Comparison of ENCODE assay signal across 9 mouse cellular contexts in genomic region chr6:5410697-5411391, GRCm38 (mm10). TPM values are rescaled to one million over a fixed set of nuclear protein-coding genes. Genes with fewer than 3 reads are reported as not detected.
A peak's percentile ranks its signal among the peaks of the same experiment; 100 is the strongest.
DNase-seq lines count a peak whose midpoint lies in the region; ATAC-seq and TF ChIP-seq lines count a peak whose summit lies in the region.
"Had no signal": no experiment of that assay in that cellular context is flagged by ENCODE, and none has a peak within 500 bp of the region (broad histone marks: within the 10 kb centered on the region; RNA-seq: fewer than 3 reads in every experiment).

No protein-coding gene starts in this region.

- no peak for TF ChIP-seq POLR2A in thymus, adult 2 months (IDR thresholded peaks at IDR 0.05; ENCODE audit: control insufficient read depth, extremely low read depth, insufficient read depth, low read length, poor library complexity)

- ATAC-seq in kidney, embryonic 15.5 days (replicated peaks; ENCODE audit: low FRiP score), result peak; percentile 93
- ATAC-seq in liver, embryonic 16.5 days (ENCODE audit: low read depth), result peak; percentile 76
- peak; percentile 41; the same call in 1 of the 2 replicates for ATAC-seq in neutrophil, adult 5-6 weeks (ENCODE audit: extremely low read depth, insufficient number of reproducible peaks, low FRiP score, poor library complexity, severe bottlenecking)

- H3K4me3 ChIP-seq in kidney, embryonic 15.5 days (replicated peaks), result no peak overlapping the region
- no peak overlapping the region for H3K4me3 ChIP-seq in liver, embryonic 16.5 days (ENCODE audit: low read depth, low read length)
- H3K4me3 ChIP-seq in thymus, adult 2 months (ENCODE audit: control insufficient read depth, insufficient read depth, low read length), result no peak overlapping the region
- H3K4me3 ChIP-seq: erythroblast, embryonic 14.5 days had no signal

- no peak for TF ChIP-seq CTCF in thymus, adult 2 months (IDR thresholded peaks at IDR 0.05; ENCODE audit: borderline replicate concordance, control insufficient read depth, extremely low read depth, insufficient read depth, low read length, poor library complexity)

- DNase-seq in 416B (ENCODE audit: low read depth), result peak; percentile 77
- peak; percentile 73 to 77 for DNase-seq in adrenal gland, adult 18-20 months (ENCODE audit: low spot score in 2 of 2)
- peak; percentile 36 for DNase-seq in embryo, embryonic 11.5 days (ENCODE audit: low read depth, low spot score)
- DNase-seq in heart, adult 8-10 months (ENCODE audit: low spot score), result peak; percentile 81
- DNase-seq in thymus, adult 2 months, result peak; percentile 65

- H3K9me3 ChIP-seq in kidney, embryonic 15.5 days (replicated peaks), result no peaks in the 10 kb centered on the region
- H3K9me3 ChIP-seq in liver, embryonic 16.5 days (replicated peaks; ENCODE audit: control insufficient read depth, low read length), result no peaks in the 10 kb centered on the region

- H3K4me1 ChIP-seq in kidney, embryonic 15.5 days, result no peaks in the 10 kb centered on the region
- H3K4me1 ChIP-seq in liver, embryonic 16.5 days (ENCODE audit: control insufficient read depth, low read depth, low read length), result no peaks in the 10 kb centered on the region
- peaks cover 3% of the 10 kb centered on the region for H3K4me1 ChIP-seq in thymus, adult 2 months (replicated peaks; ENCODE audit: control insufficient read depth, insufficient read depth, low read length)

- no peak overlapping the region for H3K27ac ChIP-seq in kidney, embryonic 15.5 days
- no peak overlapping the region for H3K27ac ChIP-seq in liver, embryonic 16.5 days (ENCODE audit: low read length)
- no peak overlapping the region for H3K27ac ChIP-seq in thymus, adult 2 months (ENCODE audit: control insufficient read depth, insufficient read depth, low read length)

- no peaks in the 10 kb centered on the region for H3K36me3 ChIP-seq in kidney, embryonic 15.5 days
- no peaks in the 10 kb centered on the region for H3K36me3 ChIP-seq in liver, embryonic 16.5 days (ENCODE audit: control insufficient read depth, insufficient read depth)
- H3K36me3 ChIP-seq in thymus, adult 2 months (ENCODE audit: control insufficient read depth, insufficient read depth, low read length), result no peaks in the 10 kb centered on the region

- H3K4me2 ChIP-seq in kidney, embryonic 15.5 days, result no peak overlapping the region
- no peak overlapping the region for H3K4me2 ChIP-seq in liver, embryonic 16.5 days (ENCODE audit: low read depth, low read length)

- no peaks in the 10 kb centered on the region for H3K27me3 ChIP-seq in kidney, embryonic 15.5 days
- no peaks in the 10 kb centered on the region for H3K27me3 ChIP-seq in liver, embryonic 16.5 days (ENCODE audit: control insufficient read depth, insufficient read depth, low read depth, low read length)
- no peaks in the 10 kb centered on the region for H3K27me3 ChIP-seq in thymus, adult 2 months (ENCODE audit: control insufficient read depth, insufficient read depth, low read length)

- 61% methylated on average over 6 of the region's 6 CpGs for WGBS in kidney, embryonic 15.5 days
- 36% methylated on average over 6 of the region's 6 CpGs for WGBS in liver, embryonic 16.5 days (ENCODE audit: insufficient replicate concordance)
- WGBS in thymus, adult 2 months, result 70% methylated on average over 6 of the region's 6 CpGs

- no peak overlapping the region for H3K9ac ChIP-seq in kidney, embryonic 15.5 days
- H3K9ac ChIP-seq in liver, embryonic 16.5 days (ENCODE audit: low read depth, low read length), result no peak overlapping the region

RNA-seq across cellular contexts. Expression of gene Asb4, which starts 27.7 kb away (rescaled TPM):
- total RNA-seq in adrenal gland, adult 18-20 months (2021), result 1 to 10 TPM in 1 of 2 experiments, under 1 TPM in 1; 0.80 to 1.1 TPM
- 1 to 10 TPM; 4.6 to 7.3 (median 5.6) TPM for total RNA-seq in heart, adult 8-10 months (2022)
- 25.4 and 27.6 TPM in 2 replicates for polyA plus RNA-seq in kidney, embryonic 15.5 days (2015; fragmentation: Nextera tagmentation; extraction: Ambion mirVana)
- 3.5 and 3.6 TPM in 2 replicates for polyA plus RNA-seq in liver, embryonic 16.5 days (2015; fragmentation: Nextera tagmentation; extraction: Ambion mirVana)
- not detected in 2 replicates for total RNA-seq in neutrophil, adult 5-6 weeks (2017)
- polyA plus RNA-seq in thymus, adult 2 months (2012; rRNA removed), result 0.34 and 0.61 TPM in 2 replicates
- polyA plus RNA-seq: erythroblast, embryonic 14.5 days had no signal

Comparison
In these comparisons a context has a peak if more than half of its experiments do, and no peak if none do; other contexts are left out.
1. ATAC-seq: peak in every context shown above with its lines; median percentile 93 in kidney, embryonic 15.5 days; 76 in liver, embryonic 16.5 days; 41 in neutrophil, adult 5-6 weeks.